Mouse (Mus musculus): ENCODE data around the gene Abcc12. TPM values are rescaled to one million over a fixed set of nuclear protein-coding genes. Genes with fewer than 3 reads are reported as not detected.

Gene Abcc12
- polyA plus RNA-seq (2012; rRNA removed) (0.02 TPM in 1 of 2 replicates, not detected in the other), polyA plus RNA-seq (2014; fragmentation: Nextera tagmentation; extraction: Ambion mirVana) (not detected in 2 replicates)

GRCm38 (mm10) chr8:86580458-86580857, at the start of gene Abcc12:
Abcc12 (minus strand) TSS chr8:86580686.
- Histone ChIP-seq H3K9me3 (ENCODE audit: control insufficient read depth, low read length) (no peaks in the 10 kb centered on the region), H3K36me3 (replicated peaks; ENCODE audit: control insufficient read depth, insufficient read depth, low read depth) (no peaks in the 10 kb centered on the region), H3K4me3 (ENCODE audit: insufficient read depth in 1 of 2, low read depth in 2 of 2, low read length in 2 of 2) (no peak within 1 kb of the TSS), H3K9ac (replicated peaks) (no peak within 1 kb of the TSS), H3K4me2 (ENCODE audit: low read depth) (no peak within 1 kb of the TSS), H3K27ac (no peak within 1 kb of the TSS), H3K4me1 (replicated peaks; ENCODE audit: control insufficient read depth in 2 of 2, insufficient read depth in 2 of 2, low read length in 1 of 2) (peaks cover 0 to 2% of the 10 kb centered on the region in 2 experiments; a peak in 1 of 4 replicates), H3K27me3 (ENCODE audit: control insufficient read depth, insufficient read depth, low read length) (no peaks in the 10 kb centered on the region)
- ATAC-seq (ENCODE audit: insufficient read depth) (no peak), DNase-seq (ENCODE audit: low read depth in 3 of 3, low spot score in 3 of 3) (no peak)
- TF ChIP-seq CTCF (IDR thresholded peaks at IDR 0.05; ENCODE audit: low read depth), result no peak
- TF ChIP-seq EP300 (IDR thresholded peaks at IDR 0.05; ENCODE audit: low read depth), result no peak

- TF ChIP-seq EP300 (IDR thresholded peaks at IDR 0.05; ENCODE audit: low read depth), result no peak
- TF ChIP-seq CTCF (IDR thresholded peaks at IDR 0.05; ENCODE audit: low read depth), result no peak
- no peak overlapping the region for H3K27ac ChIP-seq
- DNase-seq (ENCODE audit: low read depth in 3 of 3, low spot score in 3 of 3) (no peak), ATAC-seq (ENCODE audit: insufficient read depth) (no peak)
- no peaks in the 10 kb centered on the region for H3K27me3 ChIP-seq (ENCODE audit: control insufficient read depth, insufficient read depth, low read length)
- 43% methylated on average over 5 of the region's 5 CpGs for WGBS (ENCODE audit: insufficient replicate concordance)
- no peak overlapping the region for H3K4me3 ChIP-seq (ENCODE audit: insufficient read depth in 1 of 2, low read depth in 2 of 2, low read length in 2 of 2)
- H3K9me3 ChIP-seq (ENCODE audit: control insufficient read depth, low read length), result no peaks in the 10 kb centered on the region
- H3K4me1 ChIP-seq (replicated peaks; ENCODE audit: control insufficient read depth in 2 of 2, insufficient read depth in 2 of 2, low read length in 1 of 2), result peaks cover 1 to 9% of the 10 kb centered on the region in 2 experiments; a peak in 3 of 4 replicates
- H3K9ac ChIP-seq (replicated peaks), result no peak overlapping the region
- peaks cover 7% of the 10 kb centered on the region for H3K36me3 ChIP-seq (replicated peaks; ENCODE audit: control insufficient read depth, insufficient read depth, low read depth)
- H3K4me2 ChIP-seq (ENCODE audit: low read depth), result no peak overlapping the region
Measured at GRCm38 (mm10) chr8:86630212-86630611, 49.7 kb upstream of the Abcc12 start.

GRCm38 (mm10) chr8:86624915-86625314, 44.4 kb upstream of the Abcc12 start:
- Histone ChIP-seq H3K4me3 (ENCODE audit: insufficient read depth in 1 of 2, low read depth in 2 of 2, low read length in 2 of 2) (peak overlapping the region; percentile 51 to 91), H3K4me2 (ENCODE audit: low read depth) (peak overlapping the region; percentile 94), H3K27ac (no peak overlapping the region), H3K9me3 (ENCODE audit: control insufficient read depth, low read length) (no peaks in the 10 kb centered on the region), H3K4me1 (replicated peaks; ENCODE audit: control insufficient read depth in 2 of 2, insufficient read depth in 2 of 2, low read length in 1 of 2) (peaks cover 6 to 12% of the 10 kb centered on the region in 2 experiments), H3K27me3 (ENCODE audit: control insufficient read depth, insufficient read depth, low read length) (no peaks in the 10 kb centered on the region), H3K9ac (replicated peaks) (peak overlapping the region; percentile 87), H3K36me3 (replicated peaks; ENCODE audit: control insufficient read depth, insufficient read depth, low read depth) (no peaks in the 10 kb centered on the region)
- no peak for ATAC-seq (ENCODE audit: insufficient read depth)
- no peak for TF ChIP-seq CTCF (IDR thresholded peaks at IDR 0.05; ENCODE audit: low read depth)
- no peak for TF ChIP-seq EP300 (IDR thresholded peaks at IDR 0.05; ENCODE audit: low read depth)
- no peak for DNase-seq (ENCODE audit: low read depth in 3 of 3, low spot score in 3 of 3)
- 22% methylated on average over 7 of the region's 7 CpGs for WGBS (ENCODE audit: insufficient replicate concordance)

- Histone ChIP-seq H3K27ac (peak within 1 kb of the TSS; percentile 50), H3K4me3 (ENCODE audit: insufficient read depth in 1 of 2, low read depth in 2 of 2, low read length in 2 of 2) (peak within 1 kb of the TSS; percentile 91 to 94), H3K4me2 (ENCODE audit: low read depth) (peak within 1 kb of the TSS; percentile 94), H3K9me3 (ENCODE audit: control insufficient read depth, low read length) (no peaks in the 10 kb centered on the region), H3K36me3 (replicated peaks; ENCODE audit: control insufficient read depth, insufficient read depth, low read depth) (no peaks in the 10 kb centered on the region), H3K9ac (replicated peaks) (peak within 1 kb of the TSS; percentile 87), H3K27me3 (ENCODE audit: control insufficient read depth, insufficient read depth, low read length) (no peaks in the 10 kb centered on the region), H3K4me1 (replicated peaks; ENCODE audit: control insufficient read depth in 2 of 2, insufficient read depth in 2 of 2, low read length in 1 of 2) (peaks cover 6 to 12% of the 10 kb centered on the region in 2 experiments)
- DNase-seq (ENCODE audit: low read depth in 3 of 3, low spot score in 3 of 3), result peak; percentile 87 to 89 (median 88)
- TF ChIP-seq CTCF (IDR thresholded peaks at IDR 0.05; ENCODE audit: low read depth) (no peak), EP300 (IDR thresholded peaks at IDR 0.05; ENCODE audit: low read depth) (no peak)
- ATAC-seq (ENCODE audit: insufficient read depth), result peak; percentile 100
- WGBS (ENCODE audit: insufficient replicate concordance), result under 1% methylated on average over 62 of the region's 62 CpGs
Measured at GRCm38 (mm10) chr8:86623911-86624731, 43.6 kb upstream of the Abcc12 start, which contains the start of gene Lonp2. Lonp2 (plus strand) TSS chr8:86624043.

- DNase-seq (ENCODE audit: low read depth in 3 of 3, low spot score in 3 of 3) (no peak), ATAC-seq (ENCODE audit: insufficient read depth) (no peak; the same call in 1 of the 2 replicates)
- TF ChIP-seq CTCF (IDR thresholded peaks at IDR 0.05; ENCODE audit: low read depth), result no peak
- TF ChIP-seq EP300 (IDR thresholded peaks at IDR 0.05; ENCODE audit: low read depth), result no peak
- H3K4me2 ChIP-seq (ENCODE audit: low read depth), result peak overlapping the region; percentile 94
- no peaks in the 10 kb centered on the region for H3K27me3 ChIP-seq (ENCODE audit: control insufficient read depth, insufficient read depth, low read length)
- no peak overlapping the region for H3K27ac ChIP-seq
- H3K36me3 ChIP-seq (replicated peaks; ENCODE audit: control insufficient read depth, insufficient read depth, low read depth), result no peaks in the 10 kb centered on the region
- H3K9me3 ChIP-seq (ENCODE audit: control insufficient read depth, low read length), result no peaks in the 10 kb centered on the region
- H3K4me1 ChIP-seq (replicated peaks; ENCODE audit: control insufficient read depth in 2 of 2, insufficient read depth in 2 of 2, low read length in 1 of 2), result peaks cover 6 to 12% of the 10 kb centered on the region in 2 experiments
- H3K9ac ChIP-seq (replicated peaks), result peak overlapping the region; percentile 54
- peak overlapping the region; percentile 91 to 94 for H3K4me3 ChIP-seq (ENCODE audit: insufficient read depth in 1 of 2, low read depth in 2 of 2, low read length in 2 of 2)
- WGBS (ENCODE audit: insufficient replicate concordance), result under 1% methylated on average over 11 of the region's 14 CpGs
Measured at GRCm38 (mm10) chr8:86623551-86623910, 43.0 kb upstream of the Abcc12 start.

All from liver, embryonic 14.5 days (tissue).